Mouse (Mus musculus): ENCODE data around the gene Il15. TPM values are rescaled to one million over a fixed set of nuclear protein-coding genes. Genes with fewer than 3 reads are reported as not detected.

The Il15 gene
- polyA plus RNA-seq, 2 experiments: 2.9 to 6.1 TPM

GRCm38 (mm10) chr8:82384458-82385234 is 18.4 kb downstream of the Il15 start:
- Histone ChIP-seq H3K9ac (ENCODE audit: low read depth, low read length, severe bottlenecking) (no peak overlapping the region), H3K27me3 (ENCODE audit: control insufficient read depth, insufficient read depth, low read length) (no peaks in the 10 kb centered on the region), H3K4me3 (replicated peaks; ENCODE audit: low read length) (no peak overlapping the region), H3K36me3 (ENCODE audit: control insufficient read depth, insufficient read depth, low read length) (no peaks in the 10 kb centered on the region), H3K4me1 (ENCODE audit: control insufficient read depth, insufficient read depth, low read length) (no peaks in the 10 kb centered on the region), H3K4me2 (replicated peaks; ENCODE audit: low read depth, low read length, severe bottlenecking) (no peak overlapping the region), H3K9me3 (ENCODE audit: control insufficient read depth, low read length) (no peaks in the 10 kb centered on the region), H3K27ac (replicated peaks; ENCODE audit: low read depth, low read length) (no peak overlapping the region)
- ATAC-seq (ENCODE audit: low FRiP score, low read depth) (no peak), DNase-seq (ENCODE audit: low spot score) (peak; percentile 45)
- TF ChIP-seq POLR2A (IDR thresholded peaks at IDR 0.05; ENCODE audit: borderline replicate concordance, extremely low read depth, insufficient read depth, insufficient read length): no peak
- 50% methylated on average over 11 of the region's 11 CpGs for whole genome bisulfite sequencing

GRCm38 (mm10) chr8:82383346-82383745 is 19.7 kb downstream of the Il15 start:
- no peak for DNase-seq (ENCODE audit: low spot score)
- no peak for TF ChIP-seq POLR2A (IDR thresholded peaks at IDR 0.05; ENCODE audit: borderline replicate concordance, extremely low read depth, insufficient read depth, insufficient read length)
- no peak overlapping the region for H3K9ac ChIP-seq (ENCODE audit: low read depth, low read length, severe bottlenecking)
- no peaks in the 10 kb centered on the region for H3K9me3 ChIP-seq (ENCODE audit: control insufficient read depth, low read length)
- H3K4me1 ChIP-seq (ENCODE audit: control insufficient read depth, insufficient read depth, low read length): no peaks in the 10 kb centered on the region
- no peaks in the 10 kb centered on the region for H3K36me3 ChIP-seq (ENCODE audit: control insufficient read depth, insufficient read depth, low read length)
- WGBS: 73% methylated on average over 3 of the region's 3 CpGs
- H3K27me3 ChIP-seq (ENCODE audit: control insufficient read depth, insufficient read depth, low read length): no peaks in the 10 kb centered on the region
- H3K4me3 ChIP-seq (replicated peaks; ENCODE audit: low read length): no peak overlapping the region
- no peak for ATAC-seq (ENCODE audit: low FRiP score, low read depth)
- H3K4me2 ChIP-seq (replicated peaks; ENCODE audit: low read depth, low read length, severe bottlenecking): no peak overlapping the region
- H3K27ac ChIP-seq (replicated peaks; ENCODE audit: low read depth, low read length): no peak overlapping the region

GRCm38 (mm10) chr8:82382316-82382715 is 20.7 kb downstream of the Il15 start:
- TF ChIP-seq POLR2A (IDR thresholded peaks at IDR 0.05; ENCODE audit: borderline replicate concordance, extremely low read depth, insufficient read depth, insufficient read length): no peak
- ATAC-seq (ENCODE audit: low FRiP score, low read depth) (no peak), DNase-seq (ENCODE audit: low spot score) (no peak)
- Histone ChIP-seq H3K4me1 (ENCODE audit: control insufficient read depth, insufficient read depth, low read length) (no peaks in the 10 kb centered on the region), H3K36me3 (ENCODE audit: control insufficient read depth, insufficient read depth, low read length) (no peaks in the 10 kb centered on the region), H3K4me3 (replicated peaks; ENCODE audit: low read length) (no peak overlapping the region), H3K4me2 (replicated peaks; ENCODE audit: low read depth, low read length, severe bottlenecking) (no peak overlapping the region), H3K9me3 (ENCODE audit: control insufficient read depth, low read length) (no peaks in the 10 kb centered on the region), H3K27ac (replicated peaks; ENCODE audit: low read depth, low read length) (no peak overlapping the region), H3K27me3 (ENCODE audit: control insufficient read depth, insufficient read depth, low read length) (no peaks in the 10 kb centered on the region), H3K9ac (ENCODE audit: low read depth, low read length, severe bottlenecking) (no peak overlapping the region)
- 63% methylated on average over 2 of the region's 2 CpGs for WGBS

GRCm38 (mm10) chr8:82374470-82374869 is 28.6 kb downstream of the Il15 start:
- TF ChIP-seq POLR2A (IDR thresholded peaks at IDR 0.05; ENCODE audit: borderline replicate concordance, extremely low read depth, insufficient read depth, insufficient read length): no peak
- Histone ChIP-seq H3K9me3 (ENCODE audit: control insufficient read depth, low read length) (no peaks in the 10 kb centered on the region), H3K36me3 (ENCODE audit: control insufficient read depth, insufficient read depth, low read length) (no peaks in the 10 kb centered on the region), H3K4me3 (replicated peaks; ENCODE audit: low read length) (no peak overlapping the region), H3K4me2 (replicated peaks; ENCODE audit: low read depth, low read length, severe bottlenecking) (no peak overlapping the region), H3K27ac (replicated peaks; ENCODE audit: low read depth, low read length) (no peak overlapping the region), H3K27me3 (ENCODE audit: control insufficient read depth, insufficient read depth, low read length) (no peaks in the 10 kb centered on the region), H3K9ac (ENCODE audit: low read depth, low read length, severe bottlenecking) (no peak overlapping the region), H3K4me1 (ENCODE audit: control insufficient read depth, insufficient read depth, low read length) (no peaks in the 10 kb centered on the region)
- no peak for ATAC-seq (ENCODE audit: low FRiP score, low read depth)
- no peak for DNase-seq (ENCODE audit: low spot score)
- WGBS: 83% methylated on average over 4 of the region's 4 CpGs

GRCm38 (mm10) chr8:82372846-82373245 is 30.2 kb downstream of the Il15 start:
- H3K27me3 ChIP-seq (ENCODE audit: control insufficient read depth, insufficient read depth, low read length): no peaks in the 10 kb centered on the region
- no peak for TF ChIP-seq POLR2A (IDR thresholded peaks at IDR 0.05; ENCODE audit: borderline replicate concordance, extremely low read depth, insufficient read depth, insufficient read length)
- no peak overlapping the region for H3K27ac ChIP-seq (replicated peaks; ENCODE audit: low read depth, low read length)
- no peaks in the 10 kb centered on the region for H3K4me1 ChIP-seq (ENCODE audit: control insufficient read depth, insufficient read depth, low read length)
- H3K36me3 ChIP-seq (ENCODE audit: control insufficient read depth, insufficient read depth, low read length): no peaks in the 10 kb centered on the region
- no peak for ATAC-seq (ENCODE audit: low FRiP score, low read depth)
- H3K9me3 ChIP-seq (ENCODE audit: control insufficient read depth, low read length): no peaks in the 10 kb centered on the region
- no peak overlapping the region for H3K9ac ChIP-seq (ENCODE audit: low read depth, low read length, severe bottlenecking)
- 83% methylated on average over 6 of the region's 6 CpGs for WGBS
- no peak overlapping the region for H3K4me2 ChIP-seq (replicated peaks; ENCODE audit: low read depth, low read length, severe bottlenecking)
- no peak overlapping the region for H3K4me3 ChIP-seq (replicated peaks; ENCODE audit: low read length)
- DNase-seq (ENCODE audit: low spot score): no peak
